10 mouse cellular contexts compared by ENCODE assay signal in genomic region chr17:88531176-88531575, GRCm38 (mm10). TPM values are rescaled to one million over a fixed set of nuclear protein-coding genes. Genes with fewer than 3 reads are reported as not detected.
DNase-seq lines count a peak whose midpoint lies in the region; ATAC-seq lines count a peak whose summit lies in the region.
"Had no signal": no experiment of that assay in that cellular context is flagged by ENCODE, and none has a peak within 500 bp of the region (broad histone marks: within the 10 kb centered on the region; RNA-seq: fewer than 3 reads in every experiment).

No protein-coding gene starts in this region.

- no peaks in the 10 kb centered on the region for H3K9me3 ChIP-seq in forebrain, embryonic 10.5 days
- H3K9me3 ChIP-seq in forebrain, embryonic 11.5 days (ENCODE audit: control insufficient read depth, low read length) = no peaks in the 10 kb centered on the region
- H3K9me3 ChIP-seq in megakaryocyte, embryonic 14.5 days = no peaks in the 10 kb centered on the region
- no peaks in the 10 kb centered on the region for H3K9me3 ChIP-seq in liver, embryonic 13.5 days (replicated peaks)
- H3K9me3 ChIP-seq in stomach, embryonic 16.5 days (replicated peaks; ENCODE audit: control insufficient read depth, low read length) = no peaks in the 10 kb centered on the region

- H3K27me3 ChIP-seq in forebrain, embryonic 10.5 days (ENCODE audit: poor library complexity, severe bottlenecking) = no peaks in the 10 kb centered on the region
- no peaks in the 10 kb centered on the region for H3K27me3 ChIP-seq in forebrain, embryonic 11.5 days (ENCODE audit: control insufficient read depth, insufficient read depth, low read length)
- no peaks in the 10 kb centered on the region for H3K27me3 ChIP-seq in megakaryocyte, embryonic 14.5 days (replicated peaks)
- H3K27me3 ChIP-seq in liver, embryonic 13.5 days = no peaks in the 10 kb centered on the region
- H3K27me3 ChIP-seq in stomach, embryonic 16.5 days (ENCODE audit: control insufficient read depth, insufficient read depth, low read length) = no peaks in the 10 kb centered on the region

- no peak for DNase-seq in forebrain, embryonic 10.5 days (ENCODE audit: extremely low spot score, low spot score)
- no peak for DNase-seq in forebrain, embryonic 11.5 days (ENCODE audit: low spot score)
- no peak for DNase-seq in liver, embryonic 13.5 days
- no peak for DNase-seq in lung, postnatal 36 days
- DNase-seq in ovary, adult 18-20 months (ENCODE audit: low spot score) = no peak
- DNase-seq: spleen, adult 18-20 months had no signal

- 74% methylated on average over 6 of the region's 6 CpGs for WGBS in forebrain, embryonic 10.5 days
- WGBS in forebrain, embryonic 11.5 days = 57% methylated on average over 6 of the region's 6 CpGs
- 50% methylated on average over 6 of the region's 6 CpGs for WGBS in liver, embryonic 13.5 days (ENCODE audit: insufficient replicate concordance)
- WGBS in stomach, embryonic 16.5 days = 59% methylated on average over 6 of the region's 6 CpGs

- H3K4me2 ChIP-seq in forebrain, embryonic 11.5 days (ENCODE audit: low read depth, low read length, severe bottlenecking) = no peak overlapping the region
- peak overlapping the region; percentile 89 for H3K4me2 ChIP-seq in liver, embryonic 13.5 days
- H3K4me2 ChIP-seq in stomach, embryonic 16.5 days (ENCODE audit: low read depth, low read length) = peak overlapping the region; percentile 72

- no peak overlapping the region for H3K27ac ChIP-seq in forebrain, embryonic 10.5 days
- H3K27ac ChIP-seq in forebrain, embryonic 11.5 days (ENCODE audit: low read depth, low read length) = no peak overlapping the region
- no peak overlapping the region for H3K27ac ChIP-seq in liver, embryonic 13.5 days
- no peak overlapping the region for H3K27ac ChIP-seq in stomach, embryonic 16.5 days (ENCODE audit: low read length)

- H3K4me3 ChIP-seq in forebrain, embryonic 10.5 days = peak overlapping the region; percentile 73; the same call in 1 of the 2 replicates
- H3K4me3 ChIP-seq in forebrain, embryonic 11.5 days (ENCODE audit: low read depth, low read length) = no peak overlapping the region
- peak overlapping the region; percentile 12 for H3K4me3 ChIP-seq in megakaryocyte, embryonic 14.5 days (replicated peaks)
- peak overlapping the region; percentile 83 for H3K4me3 ChIP-seq in liver, embryonic 13.5 days (replicated peaks)
- H3K4me3 ChIP-seq in stomach, embryonic 16.5 days (replicated peaks; ENCODE audit: low read length) = 0 out of 2 replicates have a peak overlapping the region, but pooled peaks have one; percentile 5

- H3K4me1 ChIP-seq in forebrain, embryonic 10.5 days = peaks cover 16% of the 10 kb centered on the region
- H3K4me1 ChIP-seq in forebrain, embryonic 11.5 days (replicated peaks; ENCODE audit: control insufficient read depth, insufficient read depth, low read length) = 0 out of 2 replicates have a peak, but pooled peaks cover 2% of the 10 kb centered on the region
- H3K4me1 ChIP-seq in megakaryocyte, embryonic 14.5 days = peaks cover 26% of the 10 kb centered on the region
- H3K4me1 ChIP-seq in liver, embryonic 13.5 days (replicated peaks) = peaks cover 25% of the 10 kb centered on the region
- H3K4me1 ChIP-seq in stomach, embryonic 16.5 days (ENCODE audit: control insufficient read depth, insufficient read depth, low read length) = peaks cover 5% of the 10 kb centered on the region; the same call in 1 of the 2 replicates

- no peak for ATAC-seq in forebrain, embryonic 11.5 days (replicated peaks; ENCODE audit: low FRiP score)
- ATAC-seq in megakaryocyte, adult 5-6 weeks (ENCODE audit: poor library complexity, severe bottlenecking) = no peak
- no peak for ATAC-seq in liver, embryonic 13.5 days (ENCODE audit: low read depth)
- ATAC-seq in stomach, embryonic 16.5 days (ENCODE audit: insufficient read depth, low FRiP score) = no peak
- ATAC-seq: lung, postnatal 0 days had no signal

- 0 out of 2 replicates have a peak, but pooled peaks cover 2% of the 10 kb centered on the region for H3K36me3 ChIP-seq in forebrain, embryonic 10.5 days (replicated peaks)
- H3K36me3 ChIP-seq in forebrain, embryonic 11.5 days (ENCODE audit: control insufficient read depth, insufficient read depth, low read length) = no peaks in the 10 kb centered on the region
- peaks cover 10% of the 10 kb centered on the region for H3K36me3 ChIP-seq in megakaryocyte, embryonic 14.5 days (replicated peaks; ENCODE audit: low read length)
- no peaks in the 10 kb centered on the region for H3K36me3 ChIP-seq in liver, embryonic 13.5 days
- H3K36me3 ChIP-seq in stomach, embryonic 16.5 days (ENCODE audit: control insufficient read depth, insufficient read depth, low read length) = no peaks in the 10 kb centered on the region

- H3K9ac ChIP-seq in forebrain, embryonic 11.5 days (ENCODE audit: low read length) = no peak overlapping the region
- H3K9ac ChIP-seq in liver, embryonic 13.5 days = no peak overlapping the region
- H3K9ac ChIP-seq in stomach, embryonic 16.5 days (ENCODE audit: low read length) = no peak overlapping the region

RNA-seq across cellular contexts. Expression of gene Ppp1r21, which starts 1.3 kb away (rescaled TPM):
- 17.4 and 19.7 TPM in 2 replicates for polyA plus RNA-seq in forebrain, embryonic 10.5 days (2016; fragmentation: Nextera tagmentation; extraction: Ambion mirVana)
- 23.8 and 29.4 TPM in 2 replicates for polyA plus RNA-seq in forebrain, embryonic 11.5 days (2014; fragmentation: Nextera tagmentation; extraction: Ambion mirVana)
- 4.6 TPM in 1 of 2 replicates, not detected in the other for polyA plus RNA-seq in megakaryocyte, embryonic 14.5 days (2012; ENCODE audit: insufficient read depth, low replicate concordance)
- 128 and 132 TPM in 2 replicates for total RNA-seq in megakaryocyte, adult 5-6 weeks (2015)
- total RNA-seq in megakaryocyte, adult 5-6 weeks (2017) = 126 and 147 TPM in 2 replicates
- polyA plus RNA-seq in liver, embryonic 13.5 days (2015; fragmentation: Nextera tagmentation; extraction: Ambion mirVana) = 7.7 and 8.0 TPM in 2 replicates
- polyA plus RNA-seq in stomach, embryonic 16.5 days (2015; fragmentation: Nextera tagmentation; extraction: Ambion mirVana) = 19.6 and 21.8 TPM in 2 replicates
